Mouse (Mus musculus) liver, embryonic 14.5 days (tissue): Measurements from ENCODE around the gene Zfp365. TPM values are rescaled to one million over a fixed set of nuclear protein-coding genes. Genes with fewer than 3 reads are reported as not detected.

ENCODE experiments used
- ATAC-seq: fragments of 200-750 bp; cut with Nextera tagmentation; 2 replicates; pipeline ENCODE4 v1.8.0; 2017; ENCODE audit warnings: moderate number of reproducible peaks, mild to moderate bottlenecking, moderate library complexity; ENCODE audit not compliant: insufficient read depth
- DNase-seq, 3 experiments: peaks; one replicate each; pipeline ENCODE4 v3.0.0-alpha.2; 2012 to 2013; ENCODE audit warnings: low read depth in 3 of 3, low spot score in 3 of 3
- H3K27ac ChIP-seq: fragments of 300-500 bp; sonication (generic); 2 replicates; pipeline ENCODE4 v1.5.1; 2014; ENCODE audit warnings: moderate library complexity, mild to moderate bottlenecking, control low read depth, inconsistent platforms
- H3K27me3 ChIP-seq: fragments of 300-500 bp; sonication (generic); 2 replicates; pipeline ENCODE4 v1.6.1; 2014; ENCODE audit warnings: mild to moderate bottlenecking, low read length, moderate library complexity; ENCODE audit not compliant: control insufficient read depth, insufficient read depth
- H3K36me3 ChIP-seq: fragments of 300-500 bp; sonication (generic); replicated peaks from 2 replicates; pipeline ENCODE4 v1.6.1; 2014; ENCODE audit warnings: low read depth; ENCODE audit not compliant: control insufficient read depth, insufficient read depth
- H3K4me1 ChIP-seq, 2 experiments: fragments of 200-500 bp in 1 of 2; fragments of 300-500 bp in 1 of 2; sonication (generic) in 1 of 2; replicated peaks; 2 replicates each; pipeline ENCODE4 v1.6.1; 2012 to 2014; ENCODE audit warnings: antibody characterized with exemption in 1 of 2, inconsistent platforms in 1 of 2, low read length in 1 of 2; ENCODE audit not compliant: control insufficient read depth in 2 of 2, insufficient read depth in 2 of 2
- H3K4me2 ChIP-seq: fragments of 300-500 bp; sonication (generic); 2 replicates; pipeline ENCODE4 v1.6.1; 2014; ENCODE audit warnings: low read depth, mild to moderate bottlenecking, control low read depth, moderate library complexity
- H3K4me3 ChIP-seq, 2 experiments: fragments of 200-500 bp in 1 of 2; fragments of 300-500 bp in 1 of 2; sonication (generic) in 1 of 2; 2 replicates each; pipeline ENCODE4 v1.5.1; 2012 to 2014; ENCODE audit warnings: low read depth in 2 of 2, low read length in 2 of 2, mild to moderate bottlenecking in 2 of 2, control low read depth in 1 of 2, inconsistent platforms in 1 of 2, moderate library complexity in 1 of 2; ENCODE audit not compliant: insufficient read depth in 1 of 2
- H3K9ac ChIP-seq: fragments of 300-500 bp; sonication (generic); replicated peaks from 2 replicates; pipeline ENCODE4 v1.6.1; 2014; ENCODE audit warnings: mild to moderate bottlenecking, control low read depth, moderate library complexity
- H3K9me3 ChIP-seq: fragments of 300-500 bp; sonication (generic); 2 replicates; pipeline ENCODE4 v1.6.1; 2016; ENCODE audit warnings: low read length, mixed read lengths; ENCODE audit not compliant: control insufficient read depth
- CTCF ChIP-seq: IDR thresholded peaks from 2 replicates; pipeline ENCODE4 v1.5.1; 2016; ENCODE audit warnings: antibody characterized with exemption, low read depth, control low read depth
- EP300 ChIP-seq: IDR thresholded peaks from 2 replicates; pipeline ENCODE4 v1.6.1; 2016; ENCODE audit warnings: antibody characterized with exemption, low read depth
- WGBS: fragments of 180-500 bp; shearing (Covaris S2); extraction: QIAGEN DNeasy Blood & Tissue Kit; methylation state at CpG from one replicate; pipeline ENCODE4 v1.1.7; 2014; ENCODE audit not compliant: insufficient replicate concordance; 5-methylcytosine and 5-hydroxymethylcytosine counted together
- polyA plus RNA-seq, 2 experiments: library from polyadenylated mRNA; depleted of rRNA in 1 of 2; stranded (reverse) in 1 of 2; unstranded in 1 of 2; fragments of >200 nt; fragmentation: Nextera tagmentation in 1 of 2; extraction: Ambion mirVana in 1 of 2; gene quantifications; 2 replicates each; pipeline versions ENCODE4 v1.2.1 to v1.2.3; 2012 to 2014

The Zfp365 gene
- polyA plus RNA-seq, 2 experiments = 0.01 to 0.03 TPM

DNA sequence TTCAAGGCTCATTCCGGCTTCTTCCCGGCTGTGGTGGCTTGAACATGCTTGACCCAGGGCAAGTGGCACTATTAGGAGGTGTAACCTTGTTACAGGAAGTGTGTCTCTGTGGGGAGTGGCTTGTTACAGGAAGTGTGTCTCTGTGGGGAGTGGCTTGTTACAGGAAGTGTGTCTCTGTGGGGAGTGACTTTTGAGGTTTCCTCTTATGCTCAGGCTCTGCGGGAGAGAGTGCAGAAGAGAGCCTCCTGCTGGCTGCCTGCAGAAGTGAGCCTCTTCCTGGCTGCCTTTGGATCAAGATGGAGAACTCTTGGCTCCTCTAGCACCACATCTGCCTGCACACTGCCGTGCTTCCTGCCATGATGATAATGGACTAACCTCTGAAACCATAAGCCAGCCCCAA, 31.1 kb upstream of the Zfp365 start:
- Histone ChIP-seq H3K9me3 (no peaks in the 10 kb centered on the region), H3K27ac (no peak overlapping the region), H3K27me3 (no peaks in the 10 kb centered on the region), H3K36me3 (no peaks in the 10 kb centered on the region), H3K4me2 (no peak overlapping the region), H3K4me3 (no peak overlapping the region), H3K4me1 (no peaks in the 10 kb centered on the region), H3K9ac (no peak overlapping the region)
- DNase-seq = no peak
- 0 out of 2 replicates have a peak, but pooled peaks have one; percentile 19 for TF ChIP-seq CTCF
- no peak for TF ChIP-seq EP300
- ATAC-seq = no peak
- 56% methylated on average over 4 of the region's 4 CpGs for WGBS

DNA sequence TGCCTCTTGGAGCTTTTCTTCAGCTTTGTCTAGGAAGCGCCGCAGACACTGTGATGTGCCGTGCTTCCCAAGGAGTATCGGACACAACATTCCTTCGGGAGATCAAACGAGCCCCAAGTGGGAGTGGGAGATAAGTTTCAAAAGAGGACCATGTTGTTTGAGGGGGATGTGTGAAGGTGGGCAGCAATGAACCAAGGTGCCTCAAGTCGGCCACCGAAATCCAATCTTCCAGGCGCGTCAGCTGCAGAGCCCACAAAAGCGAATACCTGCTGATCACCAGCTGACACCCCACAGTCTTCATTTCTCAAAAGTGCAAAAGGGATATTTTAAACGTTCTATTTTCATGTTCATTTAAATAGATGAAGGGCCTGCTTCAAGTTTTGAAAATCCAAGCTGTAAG, 27.1 kb upstream of the Zfp365 start:
- Histone ChIP-seq H3K4me2 (no peak overlapping the region), H3K27me3 (no peaks in the 10 kb centered on the region), H3K27ac (no peak overlapping the region), H3K4me3 (no peak overlapping the region), H3K4me1 (no peaks in the 10 kb centered on the region), H3K9ac (no peak overlapping the region), H3K36me3 (no peaks in the 10 kb centered on the region), H3K9me3 (no peaks in the 10 kb centered on the region)
- ATAC-seq (no peak), DNase-seq (no peak)
- TF ChIP-seq CTCF (no peak), EP300 (no peak)
- WGBS = 69% methylated on average over 12 of the region's 12 CpGs

DNA sequence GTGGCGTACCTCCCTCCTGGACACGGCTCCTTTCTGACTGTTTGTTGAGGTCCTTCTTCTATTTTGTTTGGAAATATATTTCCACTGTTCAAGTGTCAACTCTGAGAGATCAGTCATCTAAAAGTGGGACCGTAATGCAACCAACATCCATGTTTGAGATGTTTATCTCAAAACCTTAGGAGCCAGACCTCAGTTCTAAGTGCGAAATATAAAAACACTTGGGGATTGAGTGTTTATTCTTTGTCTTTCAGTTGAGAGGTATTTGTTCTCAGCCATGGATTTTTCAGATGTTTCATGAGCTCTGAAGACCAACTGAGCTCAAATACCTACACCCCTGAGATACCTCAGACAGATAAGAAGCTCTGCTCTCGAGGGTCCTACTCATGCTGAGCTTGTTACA, 25.3 kb upstream of the Zfp365 start:
- H3K4me2 ChIP-seq = no peak overlapping the region
- DNase-seq (no peak), ATAC-seq (no peak)
- no peak for TF ChIP-seq CTCF
- no peak for TF ChIP-seq EP300
- WGBS = 67% methylated on average over 5 of the region's 5 CpGs
- H3K9me3 ChIP-seq = no peaks in the 10 kb centered on the region
- no peaks in the 10 kb centered on the region for H3K27me3 ChIP-seq
- H3K4me1 ChIP-seq = no peaks in the 10 kb centered on the region
- H3K36me3 ChIP-seq = no peaks in the 10 kb centered on the region
- H3K4me3 ChIP-seq = no peak overlapping the region
- no peak overlapping the region for H3K27ac ChIP-seq
- H3K9ac ChIP-seq = no peak overlapping the region

DNA sequence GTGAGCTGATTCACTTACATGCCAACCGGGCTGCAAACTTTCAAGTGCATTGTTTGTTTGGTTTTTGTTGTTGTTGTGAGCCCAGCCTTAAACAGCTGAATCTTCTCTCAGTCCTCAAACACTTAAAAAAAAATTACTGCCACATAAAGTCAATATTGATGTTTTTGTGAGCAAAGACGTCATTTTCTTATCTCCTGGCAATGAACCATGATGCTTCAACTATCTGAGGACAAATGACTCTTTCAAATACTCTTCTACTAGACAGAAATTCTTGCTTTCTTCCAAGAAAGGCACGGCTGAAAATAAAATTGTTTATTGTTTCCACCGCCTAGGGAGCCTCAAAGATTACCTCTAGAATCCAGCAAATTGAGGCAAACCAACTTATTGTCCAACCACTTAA, 24.5 kb upstream of the Zfp365 start:
- no peaks in the 10 kb centered on the region for H3K27me3 ChIP-seq
- DNase-seq (no peak), ATAC-seq (no peak)
- no peak overlapping the region for H3K4me3 ChIP-seq
- no peak overlapping the region for H3K27ac ChIP-seq
- TF ChIP-seq EP300 (no peak), CTCF (no peak)
- H3K4me1 ChIP-seq = no peaks in the 10 kb centered on the region
- H3K9me3 ChIP-seq = no peaks in the 10 kb centered on the region
- 46% methylated on average over 4 of the region's 4 CpGs for WGBS
- H3K9ac ChIP-seq = no peak overlapping the region
- H3K4me2 ChIP-seq = no peak overlapping the region
- H3K36me3 ChIP-seq = no peaks in the 10 kb centered on the region

DNA sequence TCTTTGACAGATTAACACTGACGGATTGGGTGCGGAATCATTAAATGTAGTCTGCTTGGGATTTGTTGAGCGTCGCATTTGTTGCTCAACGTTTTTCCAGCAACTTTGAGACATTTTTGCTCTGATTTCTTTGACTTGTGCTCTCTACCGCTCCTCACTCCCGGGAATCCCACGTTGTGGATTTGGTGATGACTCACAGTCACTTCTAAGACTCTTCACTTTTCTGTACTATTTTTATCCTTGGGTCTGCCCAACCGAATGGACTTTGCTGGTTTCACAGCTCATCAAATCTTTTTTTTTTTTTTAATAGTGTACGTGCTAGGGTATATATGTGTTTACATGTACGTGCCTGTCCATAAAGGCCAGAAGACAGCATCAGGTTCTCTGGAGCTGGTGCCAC, 20.3 kb upstream of the Zfp365 start:
- Histone ChIP-seq H3K4me2 (no peak overlapping the region), H3K27ac (no peak overlapping the region), H3K9me3 (no peaks in the 10 kb centered on the region), H3K27me3 (no peaks in the 10 kb centered on the region), H3K4me1 (no peaks in the 10 kb centered on the region), H3K4me3 (no peak overlapping the region), H3K36me3 (no peaks in the 10 kb centered on the region), H3K9ac (no peak overlapping the region)
- DNase-seq = no peak
- no peak for TF ChIP-seq EP300
- no peak for TF ChIP-seq CTCF
- no peak for ATAC-seq
- WGBS = 77% methylated on average over 11 of the region's 11 CpGs

DNA sequence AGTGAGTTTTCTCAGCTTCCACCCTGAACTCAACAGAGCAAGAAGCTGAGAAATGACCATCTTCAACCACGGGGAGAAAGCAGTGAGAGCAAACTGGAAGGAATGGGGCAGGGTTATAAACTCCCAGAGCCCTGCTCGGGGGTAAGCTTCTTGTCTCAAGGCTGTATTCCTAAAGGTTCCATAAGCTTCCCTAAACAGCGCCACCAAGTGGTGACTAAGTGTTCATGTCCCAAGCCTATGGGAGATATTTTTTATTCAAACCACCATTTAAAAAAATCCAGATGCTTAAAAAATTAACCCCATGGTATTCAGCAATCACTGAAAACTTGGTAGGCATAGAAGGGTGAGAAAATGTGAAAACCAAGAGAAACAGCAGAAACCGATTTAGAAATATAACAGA, 18.9 kb upstream of the Zfp365 start:
- no peak for TF ChIP-seq EP300
- no peak for TF ChIP-seq CTCF
- no peaks in the 10 kb centered on the region for H3K9me3 ChIP-seq
- no peak overlapping the region for H3K4me3 ChIP-seq
- H3K4me2 ChIP-seq = no peak overlapping the region
- DNase-seq (no peak), ATAC-seq (no peak)
- H3K4me1 ChIP-seq = no peaks in the 10 kb centered on the region
- whole genome bisulfite sequencing = 59% methylated on average over 4 of the region's 4 CpGs
- H3K9ac ChIP-seq = no peak overlapping the region
- no peaks in the 10 kb centered on the region for H3K36me3 ChIP-seq
- H3K27me3 ChIP-seq = no peaks in the 10 kb centered on the region
- H3K27ac ChIP-seq = no peak overlapping the region
